Mouse (Mus musculus) forebrain, embryonic 16.5 days (tissue): Measurements from ENCODE around the gene Gtf3c2. TPM values are rescaled to one million over a fixed set of nuclear protein-coding genes. Genes with fewer than 3 reads are reported as not detected.

Source experiments
- ATAC-seq: fragments of 200-750 bp; cut with Nextera tagmentation; 2 replicates; pipeline ENCODE4 v1.8.0; 2017; ENCODE audit warnings: mild to moderate bottlenecking, moderate library complexity
- H3K27ac ChIP-seq: fragments of 300-500 bp; sonication (generic); 2 replicates; pipeline ENCODE4 v1.5.1; 2014; ENCODE audit warnings: low read length, control low read depth
- H3K27me3 ChIP-seq: fragments of 300-500 bp; sonication (generic); replicated peaks from 2 replicates; pipeline ENCODE4 v1.6.1; 2014; ENCODE audit warnings: low read length; ENCODE audit not compliant: control insufficient read depth, insufficient read depth
- H3K36me3 ChIP-seq: fragments of 300-500 bp; sonication (generic); 2 replicates; pipeline ENCODE4 v1.6.1; 2014; ENCODE audit not compliant: control insufficient read depth, insufficient read depth
- H3K4me1 ChIP-seq: fragments of 300-500 bp; sonication (generic); replicated peaks from 2 replicates; pipeline ENCODE4 v1.6.1; 2014; ENCODE audit warnings: low read length; ENCODE audit not compliant: control insufficient read depth, insufficient read depth
- H3K4me2 ChIP-seq: fragments of 300-500 bp; sonication (generic); 2 replicates; pipeline ENCODE4 v1.6.1; 2014; ENCODE audit warnings: mild to moderate bottlenecking, low read length, control low read depth
- H3K4me3 ChIP-seq: fragments of 300-500 bp; sonication (generic); replicated peaks from 2 replicates; pipeline ENCODE4 v1.5.1; 2014; ENCODE audit warnings: mild to moderate bottlenecking, low read length, control low read depth
- H3K9ac ChIP-seq: fragments of 300-500 bp; sonication (generic); replicated peaks from 2 replicates; pipeline ENCODE4 v1.6.1; 2014; ENCODE audit warnings: low read depth, low read length, control low read depth
- H3K9me3 ChIP-seq: fragments of 300-500 bp; sonication (generic); 2 replicates; pipeline ENCODE4 v1.6.1; 2016; ENCODE audit warnings: low read length; ENCODE audit not compliant: control insufficient read depth
- WGBS: fragments of 180-500 bp; shearing (Covaris S2); extraction: QIAGEN DNeasy Blood & Tissue Kit; methylation state at CpG from one replicate; pipeline ENCODE4 v1.1.7; 2014; 5-methylcytosine and 5-hydroxymethylcytosine counted together
- polyA plus RNA-seq: library from polyadenylated mRNA; unstranded; fragments of >200 nt; fragmentation: Nextera tagmentation; extraction: Ambion mirVana; gene quantifications from 2 replicates; pipeline ENCODE4 v1.2.1, GENCODE M21; 2015

Gtf3c2 gene
- polyA plus RNA-seq, 1 experiment from 2014 or later: 79.4 TPM

DNA sequence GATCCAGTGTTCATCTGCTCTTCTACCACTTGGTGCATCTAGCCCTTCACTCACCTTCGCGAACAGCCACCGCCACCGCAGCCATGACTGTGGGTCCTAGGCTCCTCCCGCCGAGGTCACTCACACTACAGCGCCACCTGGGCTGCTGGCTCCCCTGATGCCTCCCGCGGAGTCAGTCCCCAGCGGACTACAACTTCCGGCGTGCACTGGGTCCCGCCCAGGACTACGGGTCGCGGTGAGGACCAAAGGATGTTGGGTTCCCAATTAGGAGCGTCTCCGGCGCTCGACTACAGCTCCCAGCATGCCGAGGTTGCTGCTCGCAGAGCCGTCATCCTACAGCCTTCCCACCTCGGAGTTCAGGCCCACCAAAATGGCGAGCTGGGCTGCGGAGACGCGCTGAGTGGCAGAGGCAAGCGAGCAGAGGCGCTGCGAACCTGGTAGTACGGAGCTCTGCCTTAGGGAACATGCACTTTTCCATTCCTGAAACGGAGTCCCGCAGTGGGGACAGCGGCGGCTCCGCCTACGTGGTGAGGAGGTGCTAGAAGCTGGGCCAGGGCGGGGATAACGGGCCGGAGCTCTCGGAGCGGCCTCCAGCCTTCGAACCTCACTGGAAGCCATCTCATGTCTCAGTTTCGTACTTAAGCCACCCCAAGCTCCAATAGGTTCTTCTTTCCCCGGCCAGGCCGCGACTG, 13.1 kb upstream of the Gtf3c2 start, which contains the start of the genes Snx17 and Eif2b4:
Gene Snx17 (plus strand): TSS at position 289 of the 692 bp plus-strand sequence.
Gene Eif2b4 (minus strand): TSS at position 492 of the 692 bp plus-strand sequence.
- Histone ChIP-seq H3K4me3 (peak within 1 kb of the TSS; percentile 95), H3K9me3 (no peaks in the 10 kb centered on the region), H3K36me3 (peaks cover 43% of the 10 kb centered on the region), H3K4me1 (peaks cover 17% of the 10 kb centered on the region), H3K27ac (peak within 1 kb of the TSS; percentile 87), H3K9ac (peak within 1 kb of the TSS; percentile 91), H3K27me3 (no peaks in the 10 kb centered on the region), H3K4me2 (peak within 1 kb of the TSS; percentile 92)
- ATAC-seq: peak; percentile 98
- WGBS: under 1% methylated on average over 48 of the region's 48 CpGs

DNA sequence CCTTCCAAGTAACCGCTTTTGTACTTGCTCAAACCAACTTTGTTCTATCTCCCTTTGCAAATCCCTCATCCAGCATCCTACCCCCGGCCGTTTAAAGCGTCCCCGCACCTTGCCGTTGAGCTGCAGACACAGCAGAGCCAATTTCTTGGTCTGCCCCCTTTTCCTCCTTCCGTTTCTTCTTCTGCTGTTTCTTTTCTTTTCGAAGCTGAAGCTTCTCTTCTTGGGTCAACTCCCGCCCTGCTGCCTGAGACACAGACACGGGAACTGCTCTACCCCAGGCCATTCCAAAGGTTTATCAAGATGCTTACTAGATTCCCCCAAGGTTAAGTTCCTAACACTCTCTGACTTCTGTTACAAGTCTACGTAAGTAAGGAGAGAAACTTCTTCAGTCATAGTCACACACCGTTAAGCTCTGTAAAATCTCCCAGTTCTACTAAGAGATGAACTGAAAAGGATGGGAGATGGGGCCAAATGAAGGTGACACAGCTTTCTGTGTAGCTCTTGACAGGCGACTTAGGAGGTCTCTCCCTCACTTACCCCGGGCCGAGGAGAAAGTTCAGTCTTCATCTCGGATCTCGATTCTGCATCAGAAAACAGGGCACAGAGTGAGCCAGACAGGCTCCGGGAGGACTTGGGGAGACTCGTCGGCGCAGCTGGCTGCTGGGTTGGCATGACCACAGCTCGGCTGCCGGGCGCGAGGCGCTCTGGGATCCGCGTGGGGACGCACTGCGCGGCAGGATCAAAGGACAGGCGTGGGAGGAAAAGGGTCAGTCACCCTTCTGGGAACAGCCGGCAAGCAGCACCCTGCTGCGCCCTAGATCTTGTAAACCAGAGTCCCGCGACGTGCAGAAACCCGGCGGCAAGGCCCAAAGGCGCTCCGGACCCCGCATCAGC, 12.3 kb upstream of the Gtf3c2 start:
- Histone ChIP-seq H3K4me1 (peaks cover 17% of the 10 kb centered on the region), H3K27me3 (no peaks in the 10 kb centered on the region), H3K4me3 (peak overlapping the region; percentile 95), H3K36me3 (peaks cover 43% of the 10 kb centered on the region), H3K9ac (peak overlapping the region; percentile 90), H3K27ac (peak overlapping the region; percentile 65), H3K4me2 (peak overlapping the region; percentile 90), H3K9me3 (no peaks in the 10 kb centered on the region)
- WGBS: 14% methylated on average over 42 of the region's 42 CpGs
- peak; percentile 47 for ATAC-seq

DNA sequence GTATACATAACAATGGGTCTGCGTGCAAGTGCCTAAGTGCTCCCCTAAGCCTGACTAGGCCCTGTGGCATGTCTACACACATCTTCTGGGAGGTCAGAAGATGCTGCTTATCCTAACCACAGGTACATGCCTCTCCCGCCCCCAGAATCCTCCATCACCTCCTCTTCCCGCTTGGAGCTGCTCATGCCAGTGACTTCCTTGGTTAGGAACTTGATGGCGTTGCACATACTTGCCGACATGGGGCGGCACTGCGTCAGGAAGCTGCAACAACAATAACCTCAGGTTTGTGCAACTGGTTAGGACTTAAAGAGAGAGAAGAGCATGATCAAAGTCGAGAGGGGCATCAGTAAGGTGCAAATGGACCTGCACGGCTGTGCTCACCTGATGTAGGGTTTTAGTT, 10.3 kb upstream of the Gtf3c2 start:
- Histone ChIP-seq H3K27me3 (no peaks in the 10 kb centered on the region), H3K27ac (no peak overlapping the region), H3K4me3 (no peak overlapping the region), H3K36me3 (peaks cover 29% of the 10 kb centered on the region), H3K9me3 (no peaks in the 10 kb centered on the region), H3K4me2 (no peak overlapping the region), H3K9ac (no peak overlapping the region), H3K4me1 (peaks cover 17% of the 10 kb centered on the region)
- ATAC-seq: no peak
- WGBS: 94% methylated on average over 9 of the region's 9 CpGs

DNA sequence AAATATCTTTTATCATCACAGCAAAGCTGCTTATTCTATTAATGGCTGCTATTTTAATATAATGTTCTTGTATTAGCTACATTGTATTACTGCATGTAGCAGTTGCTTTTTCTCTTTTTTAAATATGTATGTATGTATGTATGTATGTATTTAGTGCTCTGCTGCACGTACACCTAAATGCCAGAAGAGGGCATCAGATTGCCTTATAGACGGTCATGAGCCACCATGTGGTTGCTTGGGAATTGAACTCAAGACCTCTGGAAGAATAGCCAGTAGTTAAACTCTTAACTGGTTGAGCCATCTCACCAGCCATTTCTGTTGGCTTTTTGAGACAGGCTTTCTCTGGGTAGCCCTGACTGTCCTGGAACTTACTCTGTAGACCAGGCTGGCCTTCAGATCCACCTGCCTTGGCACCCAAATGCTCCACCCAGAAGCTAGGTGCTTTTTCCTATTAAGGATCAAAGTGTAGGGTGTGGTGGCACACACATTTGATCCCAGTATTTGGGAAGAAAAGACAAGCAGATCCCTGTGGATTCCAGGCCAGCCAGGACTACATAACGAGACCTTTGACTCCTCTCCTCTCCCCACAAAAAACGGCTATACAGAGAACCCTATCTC, 8.4 kb upstream of the Gtf3c2 start:
- Histone ChIP-seq H3K4me3 (no peak overlapping the region), H3K27ac (no peak overlapping the region), H3K27me3 (no peaks in the 10 kb centered on the region), H3K4me2 (no peak overlapping the region), H3K9me3 (no peaks in the 10 kb centered on the region), H3K9ac (no peak overlapping the region), H3K4me1 (peaks cover 8% of the 10 kb centered on the region), H3K36me3 (peaks cover 27% of the 10 kb centered on the region)
- WGBS: 72% methylated on average over 4 of the region's 4 CpGs
- ATAC-seq: no peak

DNA sequence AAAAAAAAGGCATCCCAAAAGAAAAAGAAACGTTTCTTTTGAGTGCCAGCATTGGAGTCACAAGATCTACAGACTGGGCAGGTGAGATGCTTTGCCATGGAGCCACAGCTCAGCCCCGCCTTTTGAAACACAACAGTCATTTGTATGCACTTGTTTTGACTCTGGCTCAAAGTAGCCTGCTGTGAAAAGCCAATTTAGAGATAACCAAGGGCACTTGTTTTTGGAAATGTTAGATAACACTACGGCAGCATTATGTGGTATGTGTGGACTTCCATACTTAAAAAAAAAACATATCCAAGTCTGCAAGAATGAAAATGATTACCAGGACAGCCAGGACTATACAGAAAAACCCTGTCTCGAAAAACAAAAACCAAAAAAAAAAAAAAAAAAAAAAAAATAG, 3.7 kb upstream of the Gtf3c2 start:
- H3K4me1 ChIP-seq: peaks cover 8% of the 10 kb centered on the region
- peaks cover 19% of the 10 kb centered on the region; the same call in 1 of the 2 replicates for H3K36me3 ChIP-seq
- no peaks in the 10 kb centered on the region for H3K9me3 ChIP-seq
- no peaks in the 10 kb centered on the region for H3K27me3 ChIP-seq
- H3K4me3 ChIP-seq: no peak overlapping the region
- WGBS: 63% methylated on average over 4 of the region's 4 CpGs
- H3K27ac ChIP-seq: no peak overlapping the region
- no peak for ATAC-seq
- H3K4me2 ChIP-seq: no peak overlapping the region
- no peak overlapping the region for H3K9ac ChIP-seq

DNA sequence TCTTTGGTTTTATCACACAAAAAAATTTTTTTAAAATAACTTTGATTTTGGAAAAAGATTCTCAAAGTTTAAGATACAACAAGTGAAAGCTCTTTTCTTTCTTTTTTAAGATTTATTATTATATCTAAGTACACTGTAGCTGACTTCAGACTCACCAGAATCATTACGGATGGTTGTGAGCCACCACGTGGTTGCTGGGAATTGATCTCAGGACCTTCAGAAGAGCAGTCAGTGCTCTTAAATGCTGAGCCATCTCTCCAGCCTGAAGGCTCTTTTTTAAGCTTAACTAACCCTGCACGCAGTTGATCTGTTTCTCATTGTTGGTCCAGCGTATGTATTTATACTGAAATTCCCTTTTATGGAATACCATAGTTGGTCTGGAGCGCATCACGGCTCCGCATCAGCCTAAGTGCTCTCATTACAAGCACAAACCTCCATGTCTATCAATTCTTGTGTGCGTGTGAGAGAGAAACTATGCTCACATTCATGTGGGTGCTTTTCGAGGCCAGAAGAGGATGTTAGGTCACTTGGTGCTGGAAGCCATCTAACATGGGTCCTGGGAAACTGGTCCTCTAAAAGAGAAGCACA, 1.3 kb upstream of the Gtf3c2 start:
- peaks cover 12% of the 10 kb centered on the region for H3K4me1 ChIP-seq
- H3K9ac ChIP-seq: no peak overlapping the region
- H3K4me3 ChIP-seq: no peak overlapping the region
- ATAC-seq: no peak
- 94% methylated on average over 9 of the region's 9 CpGs for WGBS
- H3K4me2 ChIP-seq: no peak overlapping the region
- H3K9me3 ChIP-seq: no peaks in the 10 kb centered on the region
- H3K27me3 ChIP-seq: no peaks in the 10 kb centered on the region
- no peaks in the 10 kb centered on the region for H3K36me3 ChIP-seq
- H3K27ac ChIP-seq: no peak overlapping the region

DNA sequence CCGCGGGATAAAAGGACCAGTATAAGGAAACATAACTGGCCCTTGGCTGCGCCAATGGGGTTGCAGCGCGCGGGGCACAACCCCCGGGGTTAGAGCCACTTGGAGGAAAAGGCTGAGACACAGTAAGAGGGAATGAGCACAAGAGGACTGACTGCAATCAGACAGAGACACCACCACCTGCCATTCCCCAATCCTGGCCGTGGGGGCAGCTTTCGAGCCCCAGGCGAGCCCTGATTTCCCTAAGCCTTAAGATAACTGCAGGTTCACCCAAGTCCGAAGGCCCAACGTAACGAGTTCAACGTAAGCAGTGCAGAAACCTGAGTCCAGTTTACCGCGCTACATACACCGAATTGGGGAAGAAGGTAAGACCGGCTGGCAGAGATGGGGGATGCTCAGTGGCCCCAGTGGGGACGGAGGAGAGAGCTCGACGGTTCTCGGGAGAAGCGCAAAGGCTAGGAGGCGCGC, 611 bp downstream of the Gtf3c2 start:
- WGBS: under 1% methylated on average over 25 of the region's 25 CpGs

DNA sequence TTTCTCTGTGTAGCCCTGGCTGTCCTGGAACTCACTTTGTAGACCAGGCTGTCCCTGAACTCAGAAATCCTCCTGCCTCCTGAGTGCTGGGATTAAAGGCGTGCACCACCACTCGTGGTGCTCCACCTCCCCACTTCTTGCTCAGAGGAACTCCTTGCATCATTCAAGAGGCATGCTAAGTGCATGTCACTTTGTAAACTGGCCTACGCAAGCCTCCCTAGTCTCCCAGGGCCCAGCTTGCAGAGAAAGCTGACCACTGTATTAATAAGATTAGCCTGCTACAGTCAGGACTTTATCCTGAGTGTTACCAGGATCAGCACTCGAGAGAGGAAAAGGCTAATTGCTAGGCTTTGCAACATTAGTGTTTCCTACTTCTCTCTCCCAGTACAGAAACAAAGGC, 11.3 kb downstream of the Gtf3c2 start:
- Histone ChIP-seq H3K4me1 (no peaks in the 10 kb centered on the region), H3K9ac (no peak overlapping the region), H3K9me3 (no peaks in the 10 kb centered on the region), H3K4me2 (no peak overlapping the region), H3K27me3 (no peaks in the 10 kb centered on the region), H3K36me3 (peaks cover 61% of the 10 kb centered on the region), H3K4me3 (no peak overlapping the region), H3K27ac (no peak overlapping the region)
- WGBS: 94% methylated on average over 4 of the region's 4 CpGs
- no peak for ATAC-seq

More for the DNA sequence above, 611 bp downstream of the Gtf3c2 start:
- H3K9ac ChIP-seq: peak overlapping the region; percentile 84
- ATAC-seq: peak; percentile 60
- H3K4me3 ChIP-seq: peak overlapping the region; percentile 64
- no peaks in the 10 kb centered on the region for H3K9me3 ChIP-seq
- peak overlapping the region; percentile 99 for H3K27ac ChIP-seq
- peaks cover 12% of the 10 kb centered on the region for H3K4me1 ChIP-seq
- H3K4me2 ChIP-seq: peak overlapping the region; percentile 76
- no peaks in the 10 kb centered on the region; the same call in 1 of the 2 replicates for H3K36me3 ChIP-seq
- H3K27me3 ChIP-seq: no peaks in the 10 kb centered on the region
